Mouse (Mus musculus) cortical plate, adult 2 months (tissue): ENCODE data around the gene Iyd.

Source experiments
- CTCF ChIP-seq: fragments of 200-500 bp; IDR thresholded peaks from 2 replicates; pipeline ENCODE4 v1.5.1; 2011; ENCODE audit warnings: mild to moderate bottlenecking, control low read depth, low read length; ENCODE audit not compliant: insufficient read depth; ENCODE audit errors: extremely low read depth
- POLR2A ChIP-seq: fragments of 200-500 bp; IDR thresholded peaks from 2 replicates; pipeline ENCODE4 v1.6.1; 2011; ENCODE audit warnings: mild to moderate bottlenecking, low read length, control low read depth; ENCODE audit not compliant: insufficient read depth; ENCODE audit errors: extremely low read depth

DNA sequence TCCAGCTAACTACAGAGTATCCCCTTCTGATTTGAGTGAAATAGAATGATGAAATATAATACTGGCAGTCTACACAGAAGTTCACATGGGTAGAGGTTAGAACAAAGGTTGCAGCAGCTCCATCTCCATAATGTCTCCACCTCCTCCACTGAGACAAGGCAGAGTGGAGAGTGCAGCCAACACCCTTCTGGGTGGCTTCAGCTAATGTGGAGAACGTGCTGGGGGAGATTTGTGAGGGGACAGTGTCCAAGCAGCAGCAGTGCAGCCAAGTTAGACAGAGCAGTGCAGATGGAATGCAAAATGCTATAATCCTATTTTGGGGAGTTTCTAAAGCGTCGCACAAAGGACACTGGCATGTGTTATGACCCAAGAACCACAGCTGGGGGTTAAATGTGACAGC, 16.5 kb downstream of the Iyd start:
- TF ChIP-seq CTCF (no peak), POLR2A (no peak)
